Mouse (Mus musculus): Measurements from ENCODE around the gene Mccc2. TPM values are rescaled to one million over a fixed set of nuclear protein-coding genes. Genes with fewer than 3 reads are reported as not detected.

The Mccc2 gene
- total RNA-seq, 2 experiments from 2014 or later = 87.0 to 88.5 TPM

DNA sequence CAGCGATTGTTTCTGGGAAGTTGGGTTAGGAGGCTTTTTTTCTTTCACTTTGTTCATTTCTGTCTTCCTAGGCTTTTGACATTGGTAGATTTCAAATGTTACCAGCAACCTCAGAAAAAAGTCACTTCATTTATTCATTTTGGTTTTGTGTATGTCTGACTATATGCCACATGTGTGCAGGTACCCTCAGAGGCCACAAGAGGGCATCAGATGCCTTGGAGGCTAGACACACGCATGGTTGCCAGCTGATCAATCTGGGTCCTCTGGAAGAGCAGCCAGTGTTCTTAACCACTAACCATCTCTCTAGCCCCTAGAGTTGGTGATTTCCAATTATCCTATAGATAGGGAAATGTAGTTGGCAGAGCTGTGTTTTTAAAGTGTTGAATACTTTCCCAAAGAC lies 71.9 kb downstream of the Mccc2 start:
- DNase-seq = no peak
- intact Hi-C loops (cut with DNase I) = no loop called here

DNA sequence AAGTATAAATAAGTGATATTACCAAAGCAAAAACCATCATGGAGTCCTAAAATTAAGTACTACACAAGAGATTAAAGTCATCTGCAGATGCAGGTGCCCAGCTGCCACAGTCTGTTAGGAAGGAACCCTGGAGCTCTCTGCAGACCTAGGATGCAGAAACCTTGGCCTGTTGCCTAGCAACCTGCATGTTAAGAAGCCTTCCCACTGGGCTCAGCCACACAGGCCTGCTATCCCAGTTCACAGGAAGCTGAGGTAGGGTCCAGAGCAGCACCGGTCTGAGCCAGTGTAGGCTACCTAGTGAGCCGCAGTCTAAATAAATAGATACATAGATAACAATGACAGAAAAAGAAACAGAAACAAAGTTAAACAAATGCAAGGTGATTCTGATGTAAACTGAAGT lies 74.8 kb downstream of the Mccc2 start:
- DNase-seq = no peak
- intact Hi-C loops (cut with DNase I) = no loop called here

GRCm38 (mm10) chr13:99939320-99939671 lies 76.1 kb downstream of the Mccc2 start:
- intact Hi-C loops (cut with DNase I) = no loop called here

GRCm38 (mm10) chr13:99938606-99939319 lies 76.7 kb downstream of the Mccc2 start:
- intact Hi-C loops (cut with DNase I) = no loop called here
- no peak for DNase-seq

More at GRCm38 (mm10) chr13:99939320-99939671, 76.1 kb downstream of the Mccc2 start:
- no peak for DNase-seq

DNA sequence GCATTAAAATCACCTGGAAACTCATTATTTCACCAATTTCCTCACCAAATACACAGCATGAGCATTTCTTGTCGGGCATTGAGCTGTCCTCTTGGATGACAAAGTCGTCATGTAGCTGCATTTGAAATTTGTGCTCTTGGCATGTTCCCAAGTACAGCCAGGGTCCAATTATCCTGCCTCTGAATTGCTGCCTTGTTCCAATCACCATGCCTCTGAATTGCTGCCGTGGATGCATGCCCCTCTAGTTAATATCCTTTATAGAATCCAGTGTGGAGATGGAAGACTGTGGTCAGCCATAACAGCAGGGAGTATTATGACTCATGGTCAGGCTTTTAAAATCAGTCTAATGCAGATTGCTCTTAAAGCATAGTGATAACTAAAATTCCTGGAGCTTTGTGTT lies 77.7 kb downstream of the Mccc2 start:
- DNase-seq = no peak
- intact Hi-C loops (cut with DNase I) = no loop called here

- intact Hi-C loops (cut with DNase I) = no loop called here
- DNase-seq = no peak
These were observed 83.0 kb downstream of the Mccc2 start for GRCm38 (mm10) chr13:99932406-99932805.

DNA sequence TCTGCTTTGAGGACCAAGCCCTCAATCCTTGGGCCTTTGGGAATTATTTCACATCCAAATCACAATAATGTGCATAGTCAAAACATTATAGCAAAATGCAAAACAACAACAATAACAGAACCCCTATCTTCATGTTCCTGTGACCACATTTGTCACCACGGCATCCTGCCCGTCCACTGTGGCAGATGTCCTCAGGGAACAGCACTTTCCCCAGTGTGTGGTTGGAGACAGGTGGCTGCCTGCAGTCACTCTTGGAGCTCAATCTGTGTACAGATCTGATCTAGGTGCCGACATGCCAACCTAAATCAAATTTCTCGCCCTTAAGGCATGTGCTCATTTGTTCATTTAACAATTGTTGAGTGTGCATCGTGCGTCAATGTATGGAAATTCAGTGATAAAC lies 83.9 kb downstream of the Mccc2 start:
- DNase-seq = no peak
- intact Hi-C loops (cut with DNase I) = no loop called here

DNA sequence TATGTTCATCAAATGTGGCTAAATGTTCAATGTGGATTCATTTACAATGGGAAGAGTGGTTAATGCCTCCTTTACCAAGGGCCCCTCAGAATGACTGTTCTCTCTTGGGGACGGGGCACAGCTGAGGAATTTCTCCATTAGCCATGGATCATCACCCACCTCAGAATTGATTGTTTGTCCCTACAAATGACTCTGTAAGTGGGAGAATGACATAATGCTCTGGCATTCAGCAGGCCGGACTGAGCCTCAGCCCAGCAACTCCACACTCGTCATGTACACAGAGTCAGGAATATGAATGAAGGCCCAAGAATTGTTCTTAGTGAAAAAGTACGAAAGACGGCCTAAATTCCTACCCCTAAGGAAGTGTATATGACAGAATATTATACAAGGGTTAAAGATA lies 89.2 kb downstream of the Mccc2 start:
- intact Hi-C loops (cut with DNase I) = no loop called here
- no peak for DNase-seq

GRCm38 (mm10) chr13:99915632-99916031 lies 99.8 kb downstream of the Mccc2 start:
- intact Hi-C loops (cut with DNase I) = no loop called here
- no peak for DNase-seq

DNA sequence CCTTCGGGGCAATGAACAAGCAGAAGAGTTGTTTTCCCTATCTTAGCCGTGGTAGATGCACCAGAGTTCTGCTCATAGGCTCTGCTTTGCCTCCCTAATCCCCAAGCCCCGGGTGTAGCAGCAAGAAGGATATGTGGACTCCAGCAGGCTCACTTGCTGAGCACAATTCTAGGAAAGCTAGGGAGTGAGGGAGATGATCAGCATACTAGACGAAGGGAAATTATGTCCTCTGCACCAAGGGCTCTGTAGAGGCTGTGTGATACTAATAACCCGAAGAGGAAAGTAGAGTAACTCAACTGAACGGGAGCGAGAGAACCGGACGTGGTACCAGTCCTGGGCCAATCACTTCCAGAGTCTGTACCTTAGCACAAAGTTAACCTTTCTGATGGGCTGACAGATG lies 114.5 kb downstream of the Mccc2 start, which contains the start of gene Cartpt:
Gene Cartpt, minus strand, starts transcription at position 127 of the 400 bp plus-strand sequence.
- DNase-seq = no peak
- intact Hi-C loops (cut with DNase I) = no loop called here

DNA sequence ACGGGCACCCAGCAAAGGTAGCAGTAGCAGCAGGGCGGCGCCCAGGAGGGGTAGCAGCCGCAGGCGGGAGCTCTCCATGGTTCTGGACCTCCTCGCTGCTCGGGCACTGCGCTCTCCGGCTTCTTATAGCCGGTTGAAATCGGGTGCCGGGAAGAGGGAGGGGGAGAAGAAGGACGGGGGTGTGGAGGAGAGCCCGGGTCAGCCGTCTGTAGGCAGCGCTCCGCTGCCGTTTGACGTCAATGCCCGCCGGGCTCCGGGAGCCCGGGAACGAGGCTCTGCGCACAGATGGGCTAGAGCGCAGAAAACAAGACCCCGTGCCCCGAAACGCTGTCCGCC lies 114.9 kb downstream of the Mccc2 start:
- DNase-seq = peak; percentile 29 to 39
- intact Hi-C loops (cut with DNase I) = no loop called here

DNA sequence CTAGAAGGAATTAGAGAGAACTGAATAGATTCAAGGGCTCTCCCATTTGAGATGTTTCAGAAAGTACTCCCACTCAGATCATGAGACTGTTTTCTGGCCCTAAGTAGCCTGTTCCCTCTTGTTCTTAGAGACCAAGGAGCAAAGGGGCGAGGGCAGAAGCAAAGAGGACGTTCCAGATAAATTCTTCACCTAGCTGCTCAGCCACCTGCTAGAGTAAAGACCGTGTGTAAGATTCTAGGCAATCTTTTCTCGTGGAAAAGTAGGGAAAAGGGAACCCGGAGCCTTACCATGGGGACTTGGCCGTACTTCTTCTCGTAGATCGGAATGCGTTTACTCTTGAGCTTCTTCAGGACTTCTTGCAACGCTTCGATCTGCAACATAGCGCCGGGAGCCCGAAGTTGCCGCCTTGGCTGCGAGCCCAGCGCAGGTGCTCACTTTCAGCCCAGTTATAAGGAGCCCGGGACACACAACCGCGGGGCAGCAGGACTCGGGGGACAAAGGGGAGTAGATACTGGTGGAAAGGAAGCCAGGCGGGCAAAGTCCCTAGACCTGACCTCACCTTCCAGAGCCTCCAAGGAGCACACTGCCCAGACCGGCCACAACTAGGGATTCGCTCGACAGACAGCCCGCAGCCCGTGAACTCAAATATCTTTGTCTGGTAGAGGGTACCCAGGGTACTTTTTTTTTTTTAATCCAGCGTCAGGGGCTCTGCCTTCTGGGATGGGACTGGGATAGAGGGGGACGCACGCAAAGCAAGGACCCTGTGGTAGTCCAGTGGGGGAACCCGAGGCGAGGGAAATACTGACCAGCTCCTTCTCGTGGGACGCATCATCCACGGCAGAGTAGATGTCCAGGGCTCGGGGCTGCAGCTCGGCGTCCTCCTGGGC lies 115.5 kb downstream of the Mccc2 start:
- DNase-seq = no peak
- intact Hi-C loops (cut with DNase I) = no loop called here

GRCm38 (mm10) chr13:99898816-99899215 lies 116.6 kb downstream of the Mccc2 start:
- no peak for DNase-seq
- intact Hi-C loops (cut with DNase I) = no loop called here

Other genes with a start within 250 kb of the Mccc2 start
- not detected for gene Cartpt, start 114.5 kb downstream of the Mccc2 start, total RNA-seq (2021)
- gene Bdp1, start 88.4 kb upstream of the Mccc2 start, total RNA-seq (2021) = 10 to 100 TPM; 25.0 to 29.6 TPM
- 1 to 10 TPM; 5.9 to 6.7 TPM for gene Serf1, start 92.4 kb upstream of the Mccc2 start, total RNA-seq (2021)
- gene Smn1, start 109.2 kb upstream of the Mccc2 start, total RNA-seq (2021) = 10 to 100 TPM; 14.6 to 16.4 TPM
- under 1 TPM; 0.47 to 0.70 TPM for gene Naip2, start 186.5 kb upstream of the Mccc2 start, total RNA-seq (2021)
- gene Naip5, start 230.7 kb upstream of the Mccc2 start, total RNA-seq (2021) = under 1 TPM; 0.38 to 0.39 TPM

Data from heart, postnatal 36 days (tissue).